Mouse (Mus musculus) brain, embryonic 14.5 days (tissue): Measurements from ENCODE around the gene Tuba4a.

ENCODE experiments used
- CTCF ChIP-seq: fragments of 200-500 bp; IDR thresholded peaks from 2 replicates; pipeline ENCODE4 v1.5.1; 2012; ENCODE audit warnings: inconsistent platforms, mild to moderate bottlenecking, moderate library complexity, borderline replicate concordance; ENCODE audit not compliant: insufficient read depth, insufficient read length; ENCODE audit errors: extremely low read depth
- POLR2A ChIP-seq: fragments of 200-500 bp; IDR thresholded peaks from 2 replicates; pipeline ENCODE4 v1.6.1; 2012; ENCODE audit warnings: mild to moderate bottlenecking, inconsistent platforms, borderline replicate concordance; ENCODE audit not compliant: poor library complexity, insufficient read depth, insufficient read length, severe bottlenecking; ENCODE audit errors: extremely low read depth

- TF ChIP-seq POLR2A = no peak
- TF ChIP-seq CTCF = no peak
Observed at GRCm38 (mm10) chr1:75216797-75217585, 2.7 kb downstream of the Tuba4a start.
